24 mouse cellular contexts compared by ENCODE assay signal in the genomic region with DNA sequence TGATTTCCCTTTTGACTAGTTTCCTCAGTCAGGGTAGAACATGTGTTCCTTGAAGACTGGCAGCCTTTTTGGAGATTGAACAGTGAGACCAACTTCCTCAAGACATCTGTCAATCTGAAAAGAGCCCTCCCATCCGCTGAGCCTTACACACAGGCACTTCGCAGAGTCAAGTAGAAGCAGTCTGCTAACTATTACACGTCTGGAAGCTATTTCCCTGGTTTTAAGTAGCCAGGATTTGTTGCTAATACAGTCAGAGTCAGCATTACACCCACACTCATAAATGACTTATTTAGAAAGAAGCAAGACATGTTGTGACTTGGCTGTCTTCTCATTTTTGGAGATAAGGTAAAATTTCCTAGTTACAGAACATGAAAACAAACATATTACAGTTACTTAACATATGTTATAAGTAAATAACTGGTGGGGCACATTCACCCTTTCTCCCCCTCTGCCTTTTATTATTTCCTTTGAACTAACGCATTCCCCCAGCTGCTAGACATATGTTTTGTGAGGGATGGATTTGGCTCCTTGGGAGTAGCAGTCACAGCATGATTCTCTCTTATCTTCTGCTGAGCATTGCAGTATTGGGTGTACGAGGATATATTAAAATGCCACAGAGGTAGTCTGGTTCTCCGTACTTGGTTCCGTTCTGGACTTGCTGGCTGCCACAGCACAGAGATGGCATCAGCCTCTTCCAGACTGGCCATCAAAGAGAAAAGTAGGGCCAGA.
DNase-seq lines count a peak whose midpoint lies in the region; ATAC-seq lines count a peak whose summit lies in the region.
"Had no signal": no experiment of that assay in that cellular context is flagged by ENCODE, and none has a peak within 500 bp of the region (broad histone marks: within the 10 kb centered on the region; RNA-seq: fewer than 3 reads in every experiment).

No protein-coding gene starts in this region.

- H3K36me3 ChIP-seq in limb, embryonic 13.5 days, result no peaks in the 10 kb centered on the region
- H3K36me3 ChIP-seq: embryonic facial prominence, embryonic 15.5 days; forebrain, embryonic 15.5 days; liver, embryonic 15.5 days; midbrain, embryonic 10.5 days had no signal

- no peak overlapping the region for H3K9ac ChIP-seq in limb, embryonic 13.5 days
- H3K9ac ChIP-seq: embryonic facial prominence, embryonic 15.5 days; forebrain, embryonic 15.5 days; liver, embryonic 15.5 days had no signal

- 0 out of 2 replicates have a peak, but pooled peaks cover 4% of the 10 kb centered on the region for H3K4me1 ChIP-seq in limb, embryonic 13.5 days
- H3K4me1 ChIP-seq: embryonic facial prominence, embryonic 15.5 days; forebrain, embryonic 15.5 days; liver, embryonic 15.5 days; midbrain, embryonic 10.5 days had no signal

- ATAC-seq in frontal cortex, adult (ENCODE audit: low TSS enrichment), result peak; percentile 52; the same call in 1 of the 2 replicates
- ATAC-seq in limb, embryonic 13.5 days (ENCODE audit: low FRiP score, low read depth), result peak; percentile 66; the same call in 1 of the 2 replicates
- ATAC-seq: forebrain, embryonic 15.5 days; hindbrain, embryonic 16.5 days; intestine, postnatal 0 days; midbrain, embryonic 16.5 days had no signal

- no peaks in the 10 kb centered on the region for H3K9me3 ChIP-seq in limb, embryonic 13.5 days
- H3K9me3 ChIP-seq: embryonic facial prominence, embryonic 15.5 days; forebrain, embryonic 15.5 days; liver, embryonic 15.5 days; midbrain, embryonic 10.5 days had no signal

- no peak overlapping the region for H3K4me3 ChIP-seq in limb, embryonic 13.5 days
- H3K4me3 ChIP-seq: embryonic facial prominence, embryonic 15.5 days; forebrain, embryonic 15.5 days; liver, embryonic 15.5 days; midbrain, embryonic 10.5 days had no signal

- H3K4me2 ChIP-seq in limb, embryonic 13.5 days (replicated peaks), result no peak overlapping the region
- H3K4me2 ChIP-seq: embryonic facial prominence, embryonic 15.5 days; forebrain, embryonic 15.5 days; liver, embryonic 15.5 days had no signal

- H3K27me3 ChIP-seq in limb, embryonic 13.5 days, result no peaks in the 10 kb centered on the region
- H3K27me3 ChIP-seq: embryonic facial prominence, embryonic 15.5 days; forebrain, embryonic 15.5 days; liver, embryonic 15.5 days had no signal

- 27% methylated on average over 7 of the region's 7 CpGs for WGBS in limb, embryonic 13.5 days

- H3K27ac ChIP-seq in limb, embryonic 13.5 days, result no peak overlapping the region; the same call in 1 of the 2 replicates
- H3K27ac ChIP-seq: embryonic facial prominence, embryonic 15.5 days; forebrain, embryonic 15.5 days; liver, embryonic 15.5 days; macrophage; midbrain, embryonic 10.5 days; stomach, postnatal 0 days had no signal

- intact Hi-C loops in left cerebral cortex, postnatal 4 days (cut with DNase I), result no loop called here

- DNase-seq in frontal cortex, postnatal 14 days (ENCODE audit: low spot score in 2 of 2), result no peak
- DNase-seq in brain, adult 2 months (ENCODE audit: low read depth, low spot score), result peak; percentile 44
- DNase-seq in embryo, embryonic 9.5 days (ENCODE audit: extremely low spot score), result peak; percentile 1
- no peak for DNase-seq in left cerebral cortex, postnatal 4 days
- no peak for DNase-seq in cerebellum, adult 18-20 months
- no peak for DNase-seq in heart, postnatal 4 days
- DNase-seq: adrenal gland, postnatal 10 days; cerebellum, adult 8-10 months; cerebellum, postnatal 36 days; gastrocnemius, postnatal 36 days; kidney, postnatal 25 days; liver; right cerebral cortex, adult 18-20 months had no signal

Comparison
In these comparisons a context has a peak if more than half of its experiments do, and no peak if none do; other contexts are left out.
1. DNase-seq: peak in brain, adult 2 months (single experiment) and embryo, embryonic 9.5 days (single experiment); none in frontal cortex, postnatal 14 days (0 of 2), left cerebral cortex, postnatal 4 days (single experiment), cerebellum, adult 18-20 months (0 of 2) and heart, postnatal 4 days (single experiment).